Mouse (Mus musculus) heart, postnatal 0 days (tissue): ENCODE measurements around the gene Vac14.

ENCODE experiments used
- CTCF ChIP-seq: IDR thresholded peaks from 2 replicates; pipeline ENCODE4 v1.5.1; 2016; ENCODE audit warnings: antibody characterized with exemption, control low read depth, low read depth
- EP300 ChIP-seq: IDR thresholded peaks from 2 replicates; pipeline ENCODE4 v1.6.1; 2016; ENCODE audit warnings: antibody characterized with exemption, low read depth

DNA sequence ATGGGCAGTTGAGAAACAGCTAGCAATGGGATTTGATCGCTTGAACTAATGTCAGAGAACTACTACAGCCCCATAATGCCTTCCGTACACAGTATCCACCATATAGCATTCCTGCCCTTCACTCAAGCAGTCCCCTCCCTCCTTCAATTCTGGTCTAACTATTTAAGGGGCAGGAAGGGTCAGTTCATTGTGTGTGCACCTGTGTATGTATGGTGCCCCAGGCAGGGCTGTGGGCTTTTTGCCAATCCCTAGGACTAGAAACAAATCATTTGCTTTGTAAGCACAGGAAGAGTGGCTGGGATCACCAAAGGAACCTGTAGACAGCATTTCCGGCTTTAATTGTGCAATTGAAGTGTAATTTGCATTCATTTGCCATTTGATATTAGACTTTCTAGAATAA is 46.6 kb downstream of the Vac14 start:
- TF ChIP-seq CTCF (no peak), EP300 (no peak)
